Mouse (Mus musculus) Muller cell, postnatal 12 days (primary cell): ENCODE data around the gene Olfr726.
A peak's percentile ranks its signal among the peaks of the same experiment; 100 is the strongest.

Experiments
- DNase-seq: peaks from one replicate; pipeline ENCODE4 v3.0.0-alpha.2; 2015; ENCODE audit errors: inconsistent ontology term

Olfr726 gene

GRCm38 (mm10) chr14:50090853-50091252 lies at the start of gene Olfr726:
Gene Olfr726, minus strand, starts transcription at chr14:50090953.
- no peak for DNase-seq

DNA sequence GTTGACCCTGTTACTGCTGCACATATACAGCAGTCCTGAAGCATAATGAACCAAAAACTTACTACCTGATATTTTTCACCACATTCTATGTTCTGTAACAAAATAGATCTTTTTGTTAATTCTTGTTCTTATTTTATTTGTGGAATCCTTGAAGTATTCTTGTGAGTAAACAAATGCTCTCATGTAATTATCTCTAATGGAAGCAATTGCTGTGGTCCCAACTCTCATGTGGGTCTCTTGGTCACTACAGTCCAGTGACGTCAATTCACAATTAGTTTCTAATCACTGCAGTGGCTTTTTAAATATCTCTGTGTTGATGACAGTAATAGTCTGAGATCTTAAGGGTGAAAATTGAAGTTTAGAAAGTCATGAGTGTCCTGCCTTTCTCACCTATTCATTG lies 32.1 kb upstream of the Olfr726 start, which contains the start of gene Olfr727:
Olfr727 (plus strand) TSS at position 301 of the 400 bp plus-strand sequence.
- no peak for DNase-seq

DNA sequence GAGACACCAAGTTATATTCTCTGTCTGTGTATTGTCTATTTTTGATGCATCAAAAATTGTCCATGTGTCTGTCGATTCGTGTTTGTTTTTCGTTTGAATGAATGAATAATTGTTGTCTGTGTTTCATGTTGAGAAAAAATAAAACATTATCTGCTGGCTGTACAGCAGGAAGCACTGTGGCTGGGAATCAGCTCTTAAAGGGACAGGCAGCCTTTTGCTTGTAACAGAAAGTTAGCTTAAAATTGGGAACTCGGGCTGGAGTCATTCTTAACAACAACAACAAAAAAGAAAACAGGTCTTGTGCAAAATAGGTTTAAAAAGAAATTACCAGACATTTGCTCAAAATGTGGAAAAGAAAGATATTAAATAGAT lies 28.0 kb downstream of the Olfr726 start:
- DNase-seq: no peak

- DNase-seq: peak; percentile 73
Observed at GRCm38 (mm10) chr14:50061955-50062732, 28.6 kb downstream of the Olfr726 start.

GRCm38 (mm10) chr14:50061590-50061954 lies 29.2 kb downstream of the Olfr726 start:
- no peak for DNase-seq

DNA sequence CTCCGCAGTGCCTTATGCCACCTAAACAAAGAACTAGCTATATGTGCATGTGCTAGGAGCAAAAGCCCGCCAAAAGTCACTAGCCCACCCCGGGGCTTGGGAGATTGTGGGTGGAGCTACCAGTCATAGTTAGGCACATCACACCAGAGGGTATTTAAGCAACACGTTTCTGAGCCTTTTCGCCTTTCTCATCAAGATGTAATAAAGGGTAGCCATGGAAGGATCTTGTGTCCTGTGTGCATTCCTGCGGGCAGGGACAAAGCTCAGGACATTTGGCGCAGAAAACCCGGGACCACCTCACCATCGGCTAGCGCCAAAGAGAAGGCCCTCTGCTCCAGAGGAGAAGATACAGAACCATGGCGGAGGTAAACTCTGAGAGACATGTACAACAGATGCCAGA lies 29.6 kb downstream of the Olfr726 start:
- peak; percentile 2 for DNase-seq

DNA sequence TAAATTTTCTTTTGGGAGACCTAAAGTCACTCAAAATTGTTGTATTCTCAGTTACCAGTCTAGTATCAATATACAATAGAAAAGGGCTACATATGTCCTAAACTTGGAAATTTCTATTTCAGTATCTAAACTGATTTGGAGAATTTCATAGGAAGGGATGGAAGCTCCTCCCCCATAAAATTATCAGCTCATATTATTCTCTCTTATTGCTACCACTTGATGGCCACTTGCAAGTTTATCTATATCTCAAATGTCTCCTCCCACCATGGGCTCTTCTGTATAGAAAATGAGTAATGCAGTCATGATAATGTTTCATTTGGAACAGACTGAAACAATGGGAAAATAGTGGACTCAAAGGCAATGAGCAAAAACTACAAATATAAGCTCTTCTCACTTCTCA lies 50.5 kb downstream of the Olfr726 start, which contains the start of gene Olfr725:
Olfr725 (minus strand) TSS at position 101 of the 400 bp plus-strand sequence.
- DNase-seq: no peak
